Mouse (Mus musculus) adrenal gland, postnatal 36 days (tissue): Measurements from ENCODE around the gene Pde6c. TPM values are rescaled to one million over a fixed set of nuclear protein-coding genes. Genes with fewer than 3 reads are reported as not detected.

Source experiments
- total RNA-seq, 2 experiments: library from RNA; stranded (reverse); gene quantifications; 2 replicates each; pipeline ENCODE4 v1.2.3; 2021

Gene Pde6c
- total RNA-seq, 2 experiments from 2014 or later: not detected

Other genes starting within 250 kb of the Pde6c start
- gene Myof, start 89.2 kb upstream of the Pde6c start, total RNA-seq: 10 to 100 TPM; 33.4 to 59.2 TPM
- gene Cep55, start 77.8 kb upstream of the Pde6c start, total RNA-seq: 1 to 10 TPM; 2.2 to 2.5 TPM
- 10 to 100 TPM in 1 of 2 experiments, 1 to 10 TPM in 1; 2.5 to 10.4 TPM for gene Ffar4, start 35.7 kb upstream of the Pde6c start, total RNA-seq
- gene Rbp4, start 7.5 kb upstream of the Pde6c start, total RNA-seq: 10 to 100 TPM; 34.5 to 39.5 TPM
- gene Fra10ac1, start 91.4 kb downstream of the Pde6c start, total RNA-seq: 10 to 100 TPM; 13.4 to 13.7 TPM
- under 1 TPM; 0.56 to 0.99 TPM for gene Lgi1, start 131.8 kb downstream of the Pde6c start, total RNA-seq